In genomic region chr13:58716584-58716983, GRCm38 (mm10) we compare ENCODE assay signal across 22 mouse cellular contexts.
"Had no signal": no experiment of that assay in that cellular context is flagged by ENCODE, and none has a peak within 500 bp of the region (broad histone marks: within the 10 kb centered on the region; RNA-seq: fewer than 3 reads in every experiment).

No protein-coding gene starts in this region.

- H3K4me1 ChIP-seq: limb, embryonic 12.5 days; limb, embryonic 15.5 days; midbrain, embryonic 12.5 days; midbrain, embryonic 15.5 days; neural tube, embryonic 13.5 days; stomach, embryonic 15.5 days had no signal

- H3K27me3 ChIP-seq: limb, embryonic 12.5 days; limb, embryonic 15.5 days; midbrain, embryonic 12.5 days; midbrain, embryonic 15.5 days; neural tube, embryonic 13.5 days; stomach, embryonic 15.5 days had no signal

- H3K4me2 ChIP-seq: limb, embryonic 12.5 days; limb, embryonic 15.5 days; liver, embryonic 11.5 days; lung, embryonic 14.5 days; midbrain, embryonic 12.5 days; midbrain, embryonic 15.5 days; neural tube, embryonic 13.5 days; stomach, embryonic 15.5 days had no signal

- H3K9ac ChIP-seq: limb, embryonic 12.5 days; limb, embryonic 15.5 days; liver, embryonic 14.5 days; liver, postnatal 0 days; lung, embryonic 14.5 days; midbrain, embryonic 12.5 days; midbrain, embryonic 15.5 days; neural tube, embryonic 13.5 days; stomach, embryonic 15.5 days had no signal

- H3K4me3 ChIP-seq: layer of hippocampus, adult 2 months; limb, embryonic 12.5 days; limb, embryonic 15.5 days; midbrain, embryonic 12.5 days; midbrain, embryonic 15.5 days; myocyte; neural tube, embryonic 13.5 days; stomach, embryonic 15.5 days had no signal

- H3K27ac ChIP-seq: layer of hippocampus, adult 2 months; limb, embryonic 12.5 days; limb, embryonic 15.5 days; liver, embryonic 14.5 days; macrophage; midbrain, embryonic 12.5 days; midbrain, embryonic 15.5 days; neural tube, embryonic 13.5 days; stomach, embryonic 15.5 days had no signal

- DNase-seq: kidney, adult 18-20 months; kidney, adult 9 months; kidney, postnatal 14 days; layer of hippocampus, postnatal 36 days; left cerebral cortex, postnatal 4 days; liver, postnatal 0 days; lung, embryonic 14.5 days; retina, postnatal 1 day; right cerebral cortex, postnatal 4 days; thymus, postnatal 25 days had no signal

- H3K36me3 ChIP-seq: limb, embryonic 12.5 days; limb, embryonic 15.5 days; midbrain, embryonic 12.5 days; midbrain, embryonic 15.5 days; neural tube, embryonic 13.5 days; stomach, embryonic 15.5 days had no signal

- ATAC-seq: liver, postnatal 0 days; lung, postnatal 0 days; midbrain, embryonic 15.5 days had no signal

- H3K9me3 ChIP-seq: limb, embryonic 12.5 days; limb, embryonic 15.5 days; midbrain, embryonic 12.5 days; midbrain, embryonic 15.5 days; neural tube, embryonic 13.5 days; stomach, embryonic 15.5 days had no signal
